Mouse (Mus musculus): ENCODE data around the gene Msh4.
"Not testable (repeated sequence)": the region's sequence is repeated elsewhere in the genome, so short reads cannot be mapped to it uniquely, and the experiment has no call there.

Gene Msh4

DNA sequence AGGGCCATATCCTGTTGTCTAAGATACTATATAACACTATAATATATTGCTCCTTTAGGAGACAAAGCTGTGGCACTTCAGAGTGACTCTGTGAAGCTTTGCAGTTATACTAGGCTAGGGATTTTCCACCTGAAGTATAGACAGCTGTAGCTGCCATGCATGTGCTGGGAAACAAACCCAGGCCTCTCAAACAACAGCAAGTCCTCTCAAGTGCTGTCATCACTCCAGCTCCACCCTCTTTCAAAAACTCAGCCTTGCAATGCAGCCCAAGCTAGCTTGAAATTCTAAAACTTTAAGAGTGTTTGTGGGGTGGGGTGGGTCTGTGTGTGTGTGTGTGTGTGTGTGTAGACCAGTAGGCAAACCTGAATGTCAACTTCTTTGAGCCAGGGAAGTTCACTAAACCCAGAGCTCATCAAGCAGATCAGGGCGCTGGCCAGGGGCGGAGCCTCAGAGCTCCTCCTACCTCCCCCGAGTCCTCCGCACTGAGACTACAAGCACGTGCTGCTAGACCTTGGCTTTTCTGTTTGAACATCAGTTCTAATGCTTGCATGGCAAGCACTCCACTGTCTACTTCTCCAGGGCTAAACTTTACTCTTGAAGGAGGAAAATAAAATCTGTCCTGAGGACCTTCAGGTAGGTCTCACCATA lies 56.4 kb downstream of the Msh4 start:
- DNase-seq (ENCODE audit: low spot score in 2 of 2) = peak; percentile 55 to 75

DNA sequence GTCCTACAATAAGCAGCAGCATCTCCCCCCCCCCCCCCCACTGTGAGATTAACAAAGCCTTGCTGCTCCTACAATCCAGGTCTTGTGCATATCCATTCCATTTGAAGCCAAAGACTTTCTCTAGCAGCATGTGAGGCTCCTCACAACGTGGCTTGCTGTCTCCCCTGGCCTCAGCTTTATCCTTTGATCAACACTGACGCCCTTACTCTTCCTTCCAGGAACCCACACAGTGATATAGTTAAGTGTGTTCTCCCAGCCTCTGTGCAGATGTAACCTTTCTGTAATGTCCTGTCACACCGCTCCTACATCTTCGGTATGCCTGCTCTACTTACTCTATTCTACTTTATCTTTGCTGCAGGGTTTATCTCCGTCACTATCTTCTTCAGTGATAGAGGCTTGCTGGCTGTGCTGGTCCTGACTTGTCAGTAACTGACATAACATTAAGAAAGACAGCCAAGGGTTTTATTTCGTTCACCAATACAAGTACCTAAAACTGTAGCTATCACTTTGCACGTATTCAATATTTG lies 58.7 kb downstream of the Msh4 start:
- no peak for DNase-seq (ENCODE audit: low spot score in 2 of 2)

DNA sequence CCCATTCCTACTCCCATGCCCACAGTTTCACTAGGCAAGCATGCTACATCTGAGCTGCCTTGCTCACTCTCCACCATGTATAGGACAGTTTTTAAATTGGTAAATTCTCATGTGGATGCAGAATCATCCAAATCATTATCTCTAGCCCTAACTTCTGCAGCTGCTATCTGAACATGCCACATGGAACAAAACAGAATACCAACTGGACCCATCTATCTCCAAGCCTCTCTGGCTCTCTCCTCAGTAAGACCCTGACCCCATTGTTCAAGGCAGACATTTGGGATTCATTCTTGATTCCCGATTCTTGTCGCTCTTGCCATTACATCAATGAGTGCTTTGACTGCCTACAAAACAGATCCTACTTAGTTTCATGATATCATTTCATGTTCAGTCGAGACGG lies 59.8 kb downstream of the Msh4 start:
- DNase-seq (ENCODE audit: low spot score in 2 of 2) = no peak

DNA sequence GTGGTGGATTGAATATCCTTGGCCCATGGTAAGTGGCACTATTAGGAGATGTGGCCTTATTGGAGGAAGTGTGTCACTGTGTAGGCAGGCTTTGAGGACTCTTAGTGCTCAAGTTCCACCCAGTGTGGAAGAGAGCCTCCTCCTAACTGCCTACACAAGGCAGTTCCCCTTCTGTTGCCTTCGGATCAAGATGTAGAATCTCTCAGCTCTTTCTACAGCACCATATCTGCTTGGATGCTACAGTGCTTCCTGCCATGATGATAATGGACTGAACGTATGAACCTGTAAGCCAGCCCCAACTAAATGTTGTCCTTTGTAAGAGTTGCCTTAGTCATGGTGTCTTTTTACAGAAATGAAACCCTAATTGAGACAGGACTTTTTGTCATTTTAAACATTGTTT lies 60.4 kb downstream of the Msh4 start:
- no peak for DNase-seq (ENCODE audit: low spot score in 2 of 2)

DNA sequence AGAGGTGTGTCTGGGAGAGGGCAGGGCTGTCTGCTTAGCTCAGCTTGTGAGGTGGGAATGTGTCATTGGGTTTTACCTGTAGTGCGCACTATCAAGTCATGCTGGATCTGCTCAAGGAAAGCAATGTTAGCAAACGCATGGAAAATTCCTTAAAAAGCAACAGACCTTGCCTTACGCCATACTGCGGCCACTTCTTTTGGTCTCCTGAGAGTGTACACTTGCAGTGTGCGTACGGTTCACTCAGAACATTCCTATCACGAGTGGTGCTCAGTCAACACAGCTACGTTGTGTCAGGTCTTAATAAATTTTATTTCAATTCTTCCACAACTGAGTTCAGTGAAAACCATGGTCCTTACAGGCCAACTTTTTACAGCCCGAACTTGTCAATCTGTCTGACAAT lies 61.2 kb downstream of the Msh4 start:
- DNase-seq (ENCODE audit: low spot score in 2 of 2) = no peak

DNA sequence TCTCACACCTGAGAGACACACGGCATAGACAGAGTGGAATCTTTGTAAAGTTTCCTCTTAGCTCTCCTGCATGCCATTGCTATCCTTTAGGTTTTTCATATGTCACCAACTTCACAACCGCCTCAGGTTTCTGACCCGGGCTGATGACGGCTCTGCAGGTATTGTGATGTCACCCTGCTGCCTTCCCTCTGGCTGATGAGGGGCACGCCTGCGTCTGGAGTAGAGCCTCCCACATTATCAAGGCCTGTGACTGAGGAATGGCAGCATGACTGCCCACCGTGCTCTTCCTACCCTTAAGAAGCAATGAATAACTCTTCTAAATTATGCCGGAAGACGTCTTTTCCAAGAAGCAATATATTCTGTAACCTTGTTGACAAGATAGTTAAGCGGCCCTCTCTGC lies 61.9 kb downstream of the Msh4 start, which contains the start of gene Asb17:
Gene Asb17, plus strand, starts transcription at position 180 of the 400 bp plus-strand sequence.
- no peak for DNase-seq (ENCODE audit: low spot score in 2 of 2)

DNA sequence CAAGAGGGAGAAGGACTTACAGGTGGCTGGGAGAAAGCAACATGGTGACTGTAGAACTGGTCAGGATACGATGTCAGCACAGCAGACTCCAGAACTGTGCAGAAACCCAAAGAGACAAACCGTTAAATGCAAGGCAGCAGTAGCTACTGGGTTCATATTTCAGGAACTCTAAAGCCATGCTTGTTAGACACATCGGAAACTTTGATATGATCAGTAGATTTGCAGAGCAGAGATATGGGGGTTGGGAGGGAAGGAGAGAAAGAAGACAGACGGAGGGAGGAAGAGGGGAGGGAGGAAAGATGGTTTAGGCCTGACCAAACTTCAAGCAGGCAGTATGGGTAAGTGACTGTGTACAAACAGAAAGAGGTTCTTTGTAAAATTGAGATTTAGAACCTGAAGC lies 68.3 kb downstream of the Msh4 start:
- DNase-seq (ENCODE audit: low spot score in 2 of 2) = no peak

DNA sequence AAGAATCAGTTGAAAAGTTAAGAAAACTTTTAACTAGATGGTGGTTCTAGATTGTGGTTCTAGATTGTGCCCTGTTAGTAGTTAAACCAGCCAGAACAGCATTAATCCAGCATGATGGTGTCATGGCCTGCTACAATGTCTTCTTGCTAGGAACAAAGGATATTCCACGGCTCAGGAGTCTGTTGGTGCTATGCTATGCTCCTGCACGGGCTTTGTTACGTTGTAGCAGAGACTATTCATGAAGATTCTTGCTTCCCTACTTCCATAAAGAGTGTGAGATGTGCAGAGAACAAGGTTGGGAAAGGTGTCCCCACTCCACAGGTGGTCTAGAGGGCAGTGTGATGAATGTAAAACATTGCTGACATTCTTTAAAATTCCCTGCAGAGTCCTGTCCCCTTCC lies 69.6 kb downstream of the Msh4 start:
- no peak for DNase-seq (ENCODE audit: low spot score in 2 of 2)

DNA sequence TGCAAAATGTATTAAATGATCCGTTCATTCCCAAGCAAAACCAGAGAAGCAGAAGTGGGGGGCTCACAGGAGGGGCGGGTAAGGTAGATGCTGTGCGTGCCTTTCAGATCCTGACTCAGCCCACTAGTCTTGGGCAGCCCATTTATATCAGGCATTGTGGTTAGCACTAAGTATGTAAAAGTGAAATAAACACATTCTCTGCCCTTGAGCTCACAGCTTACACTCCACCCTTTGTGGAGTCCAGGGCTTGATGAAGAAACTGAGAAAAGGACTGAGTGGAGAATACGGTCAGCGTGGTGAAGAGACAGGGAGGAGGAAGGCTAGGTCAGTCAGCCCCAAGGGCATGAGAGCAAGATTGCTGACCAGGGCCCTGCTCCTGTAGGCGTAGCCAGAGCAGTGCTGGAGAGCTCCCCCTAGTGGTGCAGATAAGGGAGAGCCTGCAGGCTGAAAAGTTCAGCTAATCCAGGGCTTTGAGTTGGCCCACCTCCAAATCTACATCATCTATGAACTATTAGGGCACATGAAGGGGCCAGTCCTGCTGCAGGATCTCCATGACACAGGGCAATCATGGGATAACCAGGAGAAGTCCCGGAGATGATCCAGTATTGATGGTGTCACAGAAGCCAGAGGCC lies 70.4 kb downstream of the Msh4 start:
- peak; percentile 78 to 87 for DNase-seq (ENCODE audit: low spot score in 2 of 2)

DNA sequence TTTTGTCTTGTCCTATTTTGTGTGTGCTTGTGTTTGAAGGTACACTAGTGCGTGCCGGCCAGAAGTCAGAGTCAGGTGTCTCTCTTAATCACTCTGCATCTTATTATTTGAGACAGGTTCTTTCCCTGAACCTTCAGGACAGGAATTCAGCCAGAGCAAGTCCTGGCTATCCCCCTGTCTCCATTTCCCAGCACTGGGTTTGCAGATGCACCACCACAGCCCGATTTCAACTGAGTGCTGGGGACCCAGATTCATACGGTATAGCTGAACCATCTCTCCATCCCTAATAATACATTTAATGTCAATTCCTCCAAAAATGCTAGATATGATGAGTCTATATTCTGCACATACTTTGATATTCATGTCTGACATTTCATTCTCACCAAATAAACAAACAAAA lies 71.9 kb downstream of the Msh4 start:
- DNase-seq (ENCODE audit: low spot score in 2 of 2) = peak in 1 of 2 experiments; percentile 6

DNA sequence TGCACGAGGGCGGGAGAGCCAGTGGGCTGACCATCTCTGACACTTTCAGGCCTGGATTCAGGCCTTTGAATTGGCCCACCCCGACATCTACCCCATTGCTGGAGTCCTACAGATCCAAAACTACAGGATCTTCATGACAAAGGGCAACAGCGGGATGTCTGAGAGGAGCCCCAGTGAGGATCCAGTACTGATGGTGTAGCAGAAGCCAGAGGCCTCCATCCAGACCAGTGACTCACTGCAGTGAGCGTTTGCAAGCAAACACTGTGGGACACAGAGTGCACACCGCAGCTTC lies 73.3 kb downstream of the Msh4 start:
- no peak for DNase-seq (ENCODE audit: low spot score in 2 of 2)

DNA sequence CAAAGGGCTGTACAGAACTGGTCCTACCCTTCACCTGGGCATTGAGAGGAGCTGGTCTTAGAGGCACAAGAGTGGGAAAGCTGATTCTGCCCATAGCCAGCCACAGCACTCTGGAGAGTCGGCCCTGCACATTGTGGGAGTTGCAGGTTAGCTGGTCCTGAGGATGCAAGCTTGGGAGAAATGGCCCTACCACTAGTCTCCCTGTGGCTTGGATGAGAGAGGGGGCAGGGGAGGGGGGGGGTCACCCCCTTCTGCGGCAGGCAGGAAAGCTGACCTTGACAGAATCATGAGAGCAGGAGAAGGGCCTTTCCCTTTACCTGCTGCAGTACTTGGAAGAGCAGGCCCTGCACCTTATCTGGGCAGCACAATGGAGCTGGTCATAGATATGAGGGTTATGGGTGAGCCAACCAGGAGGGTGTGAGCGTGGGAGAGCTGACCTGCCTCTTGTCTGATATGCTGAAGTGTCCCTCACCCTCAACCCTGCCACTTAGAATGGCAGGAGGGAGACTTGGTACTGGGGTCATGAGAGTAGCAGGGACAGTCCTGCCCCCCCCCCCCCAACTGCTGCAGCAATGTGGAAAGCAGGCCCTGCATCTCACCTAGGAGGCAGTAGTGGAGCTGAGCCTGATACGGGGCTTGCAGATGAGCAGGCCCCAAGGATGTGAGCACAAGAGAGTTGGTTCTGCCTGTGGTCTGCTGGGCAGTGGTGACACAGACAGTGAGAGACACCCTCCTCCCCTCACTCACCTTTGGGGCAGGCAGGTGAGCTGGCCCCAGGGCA lies 73.9 kb downstream of the Msh4 start:
- DNase-seq (ENCODE audit: low spot score in 2 of 2) = no peak

DNA sequence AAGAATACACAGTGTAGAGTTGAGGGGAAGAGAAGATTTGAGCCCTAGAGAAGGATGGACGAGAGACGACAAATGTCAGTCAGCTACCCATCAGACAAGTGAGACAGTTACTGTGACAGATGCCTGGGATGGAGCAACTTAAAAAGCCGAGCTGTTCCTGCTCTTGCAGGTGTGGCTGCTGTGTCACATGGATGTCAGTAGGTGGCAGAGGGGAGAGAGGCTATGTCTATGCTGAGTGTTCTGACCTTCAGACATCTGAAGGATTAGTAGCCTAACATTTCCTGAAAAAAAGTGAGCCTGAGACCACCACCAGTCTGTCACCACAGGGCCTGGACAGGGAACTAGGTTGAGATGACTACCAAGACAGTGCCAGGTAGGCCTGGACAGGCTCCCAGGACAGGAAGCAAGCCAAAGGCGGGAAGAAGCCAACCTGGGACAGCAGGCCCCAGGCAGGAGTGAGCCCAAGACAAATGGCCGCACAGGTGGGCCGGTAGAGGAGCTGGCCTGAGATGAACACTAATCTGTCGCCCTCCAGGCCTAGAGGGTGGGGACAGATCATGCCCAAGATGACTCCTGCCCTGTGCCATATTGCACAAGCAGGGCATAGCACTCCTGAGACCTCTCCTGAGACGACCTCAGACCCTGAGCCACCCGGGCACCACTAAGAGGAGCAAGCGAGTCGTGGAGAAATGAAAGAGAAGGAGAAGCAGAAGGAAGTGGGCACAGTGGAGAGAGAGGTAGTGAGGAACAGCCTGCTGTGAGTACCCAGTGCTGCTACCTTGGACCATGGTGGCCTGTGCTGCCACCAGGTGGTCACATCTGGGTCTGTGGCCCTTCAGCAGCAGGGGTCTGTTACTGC lies 74.7 kb downstream of the Msh4 start:
- peak; percentile 60 to 71 for DNase-seq (ENCODE audit: low spot score in 2 of 2)

DNA sequence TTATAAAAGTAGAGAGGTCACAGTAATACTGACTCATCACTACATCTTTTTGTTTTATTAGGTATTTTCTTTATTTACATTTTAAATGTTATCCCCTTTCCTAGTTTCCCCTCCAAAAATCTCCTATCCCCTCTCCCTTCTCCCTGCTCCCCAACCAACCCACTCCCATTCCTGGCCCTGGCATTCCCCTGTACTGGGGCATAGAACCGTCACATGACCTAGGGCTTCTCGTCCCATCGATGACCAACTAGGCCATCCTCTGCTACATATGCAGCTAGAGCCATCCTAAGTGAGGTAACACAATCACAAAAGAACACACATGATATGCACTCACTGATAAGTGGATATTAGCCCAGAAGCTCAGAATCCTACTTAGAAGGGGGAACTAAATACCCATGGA lies 76.2 kb downstream of the Msh4 start:
- DNase-seq (ENCODE audit: low spot score in 2 of 2) = not testable (repeated sequence)

DNA sequence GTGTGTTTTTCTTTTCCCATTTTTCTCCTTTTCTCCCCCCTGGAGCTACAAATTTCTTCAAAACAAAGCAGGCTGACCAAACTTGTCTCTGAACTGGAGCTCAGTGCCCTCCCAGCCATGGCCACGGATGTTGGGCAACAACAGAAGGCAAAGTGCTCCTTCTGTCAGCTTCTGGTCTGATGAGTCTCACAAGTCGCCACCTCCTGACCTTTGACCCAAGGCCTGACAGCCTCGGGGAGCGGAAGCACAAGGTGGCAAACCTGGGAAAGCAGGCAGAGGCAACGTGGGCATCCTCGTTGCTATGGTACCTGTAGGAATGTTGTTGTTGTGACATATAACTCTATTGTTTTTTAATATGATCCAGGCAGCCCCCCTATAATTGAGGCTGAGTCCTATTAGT lies 79.3 kb downstream of the Msh4 start:
- no peak for DNase-seq (ENCODE audit: low spot score in 2 of 2)

DNA sequence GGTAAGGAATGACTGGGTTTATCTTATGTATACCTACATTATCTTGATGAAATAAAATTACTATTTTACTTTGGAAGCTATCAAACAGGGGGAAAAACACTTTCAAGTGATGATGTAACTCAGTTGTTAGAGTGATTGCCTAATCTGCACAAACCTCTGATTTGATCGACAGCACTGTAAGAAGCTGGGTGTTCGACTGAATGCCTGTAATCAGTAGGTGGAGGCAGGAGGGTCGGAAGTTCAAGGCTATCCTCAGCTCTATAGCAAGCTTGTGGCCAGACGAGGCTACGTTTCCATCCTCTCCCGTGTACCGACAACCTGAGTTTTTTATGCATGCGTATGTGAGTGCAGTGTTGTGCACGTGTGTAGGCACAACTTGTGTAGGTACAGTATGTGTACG lies 80.7 kb downstream of the Msh4 start:
- DNase-seq (ENCODE audit: low spot score in 2 of 2) = no peak

DNA sequence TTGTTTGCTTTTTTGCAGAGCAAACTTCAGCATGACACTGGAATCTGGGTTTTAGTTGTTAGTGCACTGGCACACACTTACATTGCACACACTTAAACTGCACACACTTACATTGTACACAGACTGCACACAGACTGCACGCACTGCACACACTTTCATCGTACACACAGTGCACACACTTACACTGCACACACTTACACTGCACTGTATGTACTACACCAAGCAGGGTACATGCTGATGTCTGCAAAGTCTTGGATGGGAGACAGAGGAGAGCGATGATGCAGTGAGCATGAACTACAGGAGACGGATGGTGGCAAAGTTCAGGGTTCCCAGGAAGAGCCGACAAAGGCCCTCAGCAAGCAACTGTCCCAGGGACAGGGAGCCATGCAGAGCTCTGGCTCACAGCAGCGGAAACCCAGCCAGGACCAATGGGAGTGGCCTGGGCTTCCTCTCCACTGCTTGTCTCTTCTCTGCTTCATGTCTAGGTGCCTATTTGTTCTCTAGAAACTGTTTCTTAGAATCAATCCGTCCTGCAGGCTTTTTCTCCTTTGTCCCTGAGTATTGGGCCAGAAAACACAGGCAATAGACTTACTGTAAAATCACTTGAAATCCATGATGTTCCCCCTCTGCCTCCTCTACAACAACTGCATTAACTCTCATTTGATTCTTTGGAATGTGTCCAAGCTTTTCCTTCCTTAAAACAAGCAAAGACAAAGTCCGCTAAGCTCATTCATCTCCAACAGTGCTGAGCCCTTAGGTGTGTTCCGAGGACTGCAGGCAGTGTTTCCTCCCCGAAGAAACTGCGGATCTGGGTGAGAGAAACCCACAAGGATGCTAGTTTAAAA lies 82.0 kb downstream of the Msh4 start:
- DNase-seq (ENCODE audit: low spot score in 2 of 2) = no peak

DNA sequence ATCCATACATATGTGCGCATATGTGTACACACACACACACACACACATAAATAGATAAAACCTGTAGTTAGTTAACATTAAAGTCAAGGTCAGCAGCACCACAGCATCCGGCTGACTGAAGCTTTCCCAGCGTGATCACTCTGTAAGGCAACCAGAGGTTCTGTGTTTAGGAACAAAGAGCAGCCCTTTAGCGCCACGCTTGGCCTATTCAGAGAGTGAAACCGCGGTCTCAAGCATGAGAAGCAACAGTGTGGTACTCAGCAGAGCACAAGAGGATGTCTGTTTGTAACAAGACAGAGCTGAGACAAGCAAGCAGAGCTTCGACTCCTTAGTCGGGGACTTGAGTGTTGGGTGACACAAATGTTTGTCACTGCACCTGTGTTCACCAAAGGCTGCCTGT lies 86.5 kb downstream of the Msh4 start:
- DNase-seq (ENCODE audit: low spot score in 2 of 2) = no peak

DNA sequence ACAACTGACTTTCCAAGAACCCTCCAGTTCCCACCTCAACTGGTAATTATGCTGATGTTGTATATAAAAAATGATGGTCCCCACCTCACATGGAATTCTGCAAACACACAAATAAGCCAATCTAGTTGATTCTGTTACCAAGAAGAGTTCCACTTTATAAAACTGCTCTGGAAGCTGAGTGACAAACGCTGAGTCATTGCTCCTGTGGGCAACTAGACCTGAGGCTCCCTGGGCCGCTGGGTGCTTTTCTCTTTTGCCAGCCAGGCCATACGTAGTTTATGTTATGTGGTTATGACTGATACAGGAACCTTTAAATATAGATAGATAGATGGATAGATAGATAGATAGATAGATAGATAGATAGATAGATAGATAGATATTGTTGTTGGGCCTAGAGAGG lies 87.2 kb downstream of the Msh4 start:
- no peak for DNase-seq (ENCODE audit: low spot score in 2 of 2)

DNA sequence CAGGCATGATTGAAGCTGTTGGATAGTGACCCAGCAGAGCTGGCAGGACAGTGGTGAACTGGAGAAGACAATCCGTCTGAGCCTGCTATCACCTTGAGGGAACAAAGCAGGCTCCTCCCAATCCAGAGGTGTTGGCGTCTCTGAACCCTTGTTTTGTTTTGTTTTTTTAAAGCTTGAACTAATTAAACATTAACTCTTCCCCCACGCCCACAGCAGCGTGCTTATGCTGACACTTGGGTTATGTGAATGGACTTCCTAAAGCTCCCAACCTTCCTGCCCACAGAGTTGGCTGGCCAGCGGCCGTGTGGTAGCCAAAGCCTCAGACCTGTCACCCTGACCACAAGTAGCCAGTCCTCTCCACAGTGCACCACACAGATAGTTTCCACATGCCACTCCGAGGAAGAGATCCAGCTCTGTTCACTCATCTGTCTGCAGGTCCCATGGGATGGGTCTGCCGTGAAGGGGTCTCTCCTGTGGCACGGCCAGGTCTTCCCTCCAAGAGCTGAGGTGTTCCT lies 88.5 kb downstream of the Msh4 start:
- no peak for DNase-seq (ENCODE audit: low spot score in 2 of 2)

DNA sequence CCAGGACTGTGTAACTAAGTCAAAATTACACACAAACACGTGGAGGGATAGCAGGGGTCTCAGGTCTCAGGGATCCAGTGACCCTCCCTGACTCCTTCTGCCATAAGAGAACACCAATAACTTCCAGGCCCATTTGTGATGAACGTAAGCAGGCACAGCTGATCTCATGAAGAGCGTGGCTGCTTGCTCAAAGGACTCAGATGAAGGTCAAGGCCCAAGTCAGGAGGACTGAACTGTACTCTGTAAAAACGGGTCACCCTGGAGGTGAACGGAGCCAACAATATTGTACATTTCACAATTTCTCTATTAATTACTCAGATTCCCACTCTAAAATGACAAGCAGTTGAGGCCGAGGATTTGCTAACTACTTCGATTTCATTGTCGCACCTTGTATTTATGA lies 91.9 kb downstream of the Msh4 start:
- DNase-seq (ENCODE audit: low spot score in 2 of 2) = no peak
